Mouse (Mus musculus) right cerebral cortex, adult 2 months (tissue): ENCODE measurements around the gene Tssk6.
A peak's percentile ranks its signal among the peaks of the same experiment; 100 is the strongest.

ENCODE experiments used
- DNase-seq, 2 experiments: peaks; one replicate each; pipeline ENCODE4 v3.0.0; 2021 to 2022; ENCODE audit warnings: low spot score in 2 of 2

Tssk6 gene

GRCm38 (mm10) chr8:69884141-69884540, 17.8 kb upstream of the Tssk6 start:
- no peak for DNase-seq

DNA sequence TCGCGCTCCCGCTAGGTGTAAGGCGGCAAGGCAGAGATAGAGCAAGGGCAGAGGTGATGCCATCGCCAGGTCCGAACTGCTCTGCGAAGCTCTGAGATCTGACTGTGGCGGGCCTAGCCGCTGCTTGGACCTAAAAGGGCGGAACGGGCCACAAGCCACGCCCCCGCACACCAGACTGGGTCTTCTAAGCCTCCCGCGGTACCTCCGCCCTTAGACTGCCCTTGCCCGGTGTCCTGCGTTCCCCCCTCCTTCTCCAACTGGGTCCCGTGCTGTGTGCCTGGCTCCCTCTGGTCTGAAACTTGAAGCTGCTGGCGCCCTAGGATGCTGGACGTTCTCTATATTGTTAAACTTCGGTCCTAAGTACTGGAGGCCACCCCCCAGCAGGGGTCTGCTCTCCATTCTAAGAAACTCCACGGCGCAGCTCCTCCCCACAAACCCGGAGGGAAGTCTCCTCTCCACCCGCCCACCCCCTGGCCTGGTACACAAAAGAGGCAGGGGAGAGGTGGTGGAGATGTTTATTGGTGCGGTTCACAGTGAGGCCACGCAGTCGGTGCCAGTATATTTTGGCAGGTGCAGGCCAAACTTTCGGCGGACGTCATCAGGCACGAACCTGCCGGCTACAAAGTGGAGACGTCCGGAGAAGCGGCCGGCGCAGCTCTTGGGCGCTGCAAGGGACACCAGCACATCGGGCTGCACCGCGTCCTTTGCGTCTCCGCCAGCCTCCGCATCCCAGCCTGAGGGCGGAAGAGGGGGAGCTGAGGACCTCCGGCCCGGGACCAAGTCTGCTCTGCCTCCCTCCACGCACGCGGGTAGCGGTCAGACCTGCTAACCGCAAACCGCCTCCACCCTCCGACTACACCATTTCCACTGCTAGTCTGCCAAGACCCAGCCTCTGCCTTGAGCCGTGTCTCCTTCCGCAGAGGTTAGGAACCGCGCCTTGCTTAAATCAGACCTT, 14.4 kb upstream of the Tssk6 start, which contains the start of gene Cilp2:
Cilp2 (minus strand) TSS at position 399 of the 955 bp plus-strand sequence.
- no peak for DNase-seq

DNA sequence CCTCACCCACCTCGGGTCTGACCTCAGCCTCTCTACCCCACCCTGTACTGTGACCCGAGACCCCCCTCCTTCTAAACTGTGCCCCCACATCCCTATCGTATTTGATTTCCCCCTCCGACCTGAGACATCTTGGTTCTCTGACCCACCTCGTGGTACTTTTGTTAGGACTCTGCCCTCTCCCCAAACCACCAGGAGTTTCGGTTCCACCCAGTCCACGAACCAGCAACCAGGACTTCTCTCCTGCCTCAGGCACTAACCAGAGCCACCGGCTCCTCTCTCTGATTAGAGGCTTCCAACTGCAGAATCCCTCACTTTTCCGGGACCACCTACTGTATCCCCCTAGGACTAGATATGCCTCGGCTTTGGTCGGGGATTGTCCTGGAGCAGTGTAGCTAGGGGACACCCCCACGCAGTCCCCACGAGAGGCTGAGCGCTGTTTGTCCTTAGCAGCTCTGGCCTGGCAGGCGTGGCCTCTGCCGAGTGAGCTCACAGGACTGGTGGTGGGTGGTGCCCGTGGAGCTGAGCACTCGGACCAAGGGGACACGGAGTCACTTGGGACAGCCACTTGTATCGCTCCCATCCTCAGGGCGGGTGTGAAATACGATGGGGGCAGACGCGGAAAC, 13.6 kb upstream of the Tssk6 start:
- no peak for DNase-seq

GRCm38 (mm10) chr8:69888902-69889301, 13.1 kb upstream of the Tssk6 start:
- DNase-seq, result no peak

- peak; percentile 74 to 79 for DNase-seq
Observed at GRCm38 (mm10) chr8:69890813-69891241, 11.2 kb upstream of the Tssk6 start.

DNA sequence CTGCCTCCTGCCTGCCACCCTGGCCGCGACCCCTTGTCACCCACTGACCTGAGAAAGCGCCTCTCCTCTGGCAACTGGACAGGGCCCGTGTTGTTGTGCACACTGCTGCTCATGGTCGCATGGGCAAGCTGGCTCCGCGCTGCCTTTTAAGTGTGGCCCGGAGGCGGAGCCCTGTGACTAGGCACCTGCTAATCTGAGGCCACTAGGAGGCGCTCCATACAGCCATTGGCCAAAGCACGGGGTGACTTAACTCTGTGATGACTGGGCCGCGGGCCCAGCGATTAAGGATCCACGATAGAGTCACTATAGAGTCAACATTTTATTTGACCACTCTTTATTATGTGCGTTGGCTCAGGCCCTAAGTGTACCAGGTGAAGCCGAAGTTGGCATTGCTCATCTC, 8.1 kb upstream of the Tssk6 start:
- peak in 1 of 2 experiments; percentile 54 for DNase-seq

DNA sequence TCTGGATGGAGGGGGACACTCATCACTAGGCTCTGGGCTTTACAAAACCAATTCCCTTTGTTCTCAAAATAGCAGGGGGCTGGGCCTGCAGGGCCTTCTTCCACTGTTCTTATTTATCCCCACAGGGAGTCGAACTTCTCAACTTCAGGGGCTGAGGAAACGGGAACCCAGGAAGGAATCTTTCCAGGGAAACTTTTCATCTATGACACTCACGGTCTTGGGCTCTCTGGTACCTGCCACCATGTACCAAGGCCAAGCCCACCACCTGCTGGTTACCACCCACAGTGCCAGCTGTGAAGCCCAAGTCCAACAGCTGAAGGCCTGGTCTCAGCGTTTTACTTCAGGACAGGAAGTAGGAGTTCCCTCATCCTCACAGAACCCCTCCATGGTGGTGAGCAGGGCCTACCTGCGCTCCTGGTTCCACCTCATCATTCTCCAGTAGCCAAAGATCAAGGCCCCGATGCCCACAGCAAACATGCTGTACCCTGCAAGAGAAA, 7.1 kb upstream of the Tssk6 start:
- DNase-seq, result no peak

- no peak for DNase-seq
Observed at GRCm38 (mm10) chr8:69895772-69896451, 6.1 kb upstream of the Tssk6 start.

DNA sequence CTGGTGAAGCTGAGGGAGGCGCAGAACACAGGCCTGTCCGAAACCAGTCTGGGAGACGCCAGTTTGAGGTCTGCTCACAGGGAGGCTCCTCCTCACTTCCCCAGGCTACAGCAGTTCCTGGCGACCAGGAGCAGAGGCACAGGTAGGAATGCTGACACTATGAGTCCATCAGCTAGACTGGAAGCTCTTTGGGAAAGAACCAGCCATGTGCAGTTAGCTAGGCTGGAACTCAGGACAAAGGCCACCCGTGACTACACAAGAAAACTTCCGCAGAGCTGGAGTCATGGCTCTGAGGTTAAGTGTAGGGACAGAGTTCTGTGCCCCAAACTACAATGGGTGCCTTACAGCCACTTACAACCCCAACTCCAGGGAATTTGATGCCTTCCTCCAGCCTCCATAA, 4.1 kb upstream of the Tssk6 start:
- no peak for DNase-seq

GRCm38 (mm10) chr8:69899876-69900275, 2.1 kb upstream of the Tssk6 start:
- DNase-seq, result no peak

GRCm38 (mm10) chr8:69900895-69901451, 1.0 kb upstream of the Tssk6 start:
- no peak for DNase-seq

DNA sequence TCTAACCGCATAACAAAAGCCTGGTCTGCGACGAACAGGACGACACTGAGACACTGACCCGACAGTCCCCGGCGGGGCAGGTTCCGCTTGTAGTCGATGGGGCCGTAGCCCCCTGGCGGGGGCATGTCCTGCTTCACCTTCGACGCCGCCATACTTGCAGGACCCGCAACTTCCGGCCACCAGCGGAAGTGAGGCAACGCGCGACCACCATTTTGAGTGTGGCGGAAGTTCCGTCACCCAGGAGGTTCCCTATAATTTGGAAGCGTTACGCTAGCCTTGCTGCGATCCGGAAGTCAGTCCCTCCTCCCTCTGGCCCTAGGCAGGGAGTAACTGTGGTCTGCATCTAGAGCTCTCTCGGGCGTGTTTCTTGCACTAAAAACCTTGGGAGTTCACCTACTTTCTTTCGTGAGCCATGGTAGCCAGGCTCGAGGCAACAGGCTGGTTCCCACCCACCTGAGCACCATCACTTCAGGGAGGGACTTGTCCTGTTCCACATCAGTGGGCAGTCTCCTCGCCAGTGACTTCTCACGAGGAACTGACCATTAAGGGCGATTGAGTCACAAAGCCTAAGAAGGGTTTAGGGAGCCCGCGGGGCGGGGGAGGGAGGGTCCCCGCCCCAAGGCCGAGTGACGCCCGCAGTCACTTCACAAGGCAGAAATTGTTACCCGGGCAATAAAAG, 361 bp upstream of the Tssk6 start:
- peak; percentile 98 for DNase-seq

DNA sequence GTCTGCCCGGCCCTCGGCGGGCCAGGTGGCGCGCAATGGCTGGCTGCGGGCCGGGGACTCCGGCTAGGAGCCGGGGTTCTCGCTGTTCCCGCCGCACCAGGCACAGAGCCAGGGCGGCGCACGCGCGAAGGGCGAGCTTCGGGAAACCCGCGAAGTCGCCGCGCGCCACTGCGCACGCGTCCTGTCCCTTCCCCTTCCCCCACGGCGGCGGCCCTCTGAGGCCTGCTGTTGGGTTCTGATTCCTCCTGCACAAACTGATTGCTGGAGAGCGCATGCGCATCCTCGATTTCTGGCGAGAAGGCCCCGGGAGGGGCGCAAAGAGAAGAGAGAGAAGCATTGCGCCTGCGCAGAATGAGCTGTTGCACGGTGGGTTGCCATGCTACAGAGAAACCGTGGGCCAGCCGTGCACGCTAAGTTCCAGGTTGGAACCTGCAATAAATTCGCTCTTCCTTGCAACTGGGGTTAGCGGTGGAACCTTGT, 1.1 kb downstream of the Tssk6 start:
- peak; percentile 99 for DNase-seq

- no peak for DNase-seq
Observed at GRCm38 (mm10) chr8:69904096-69904495, 2.1 kb downstream of the Tssk6 start.

GRCm38 (mm10) chr8:69906260-69906659, 4.3 kb downstream of the Tssk6 start:
- DNase-seq, result no peak

DNA sequence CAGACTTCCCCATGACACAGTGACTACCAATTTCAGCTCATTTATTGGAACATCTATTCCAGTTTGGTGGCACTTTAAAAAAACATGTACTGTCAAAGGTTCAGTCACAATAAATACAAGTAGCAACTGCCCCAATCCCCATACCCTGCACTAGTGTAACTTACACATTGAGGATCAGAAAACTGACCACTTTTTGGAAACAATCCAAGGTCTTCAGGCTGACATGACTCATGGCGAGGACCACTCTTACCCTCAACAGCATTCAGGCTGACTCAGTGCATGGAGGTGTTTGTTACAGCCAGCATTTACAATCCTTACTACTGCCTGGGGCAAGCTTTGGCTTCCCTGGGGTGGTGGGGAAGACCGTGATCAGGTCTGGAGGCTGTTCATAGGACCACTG, 5.1 kb downstream of the Tssk6 start:
- no peak for DNase-seq

- no peak for DNase-seq
Observed at GRCm38 (mm10) chr8:69911917-69912316, 9.9 kb downstream of the Tssk6 start.

DNA sequence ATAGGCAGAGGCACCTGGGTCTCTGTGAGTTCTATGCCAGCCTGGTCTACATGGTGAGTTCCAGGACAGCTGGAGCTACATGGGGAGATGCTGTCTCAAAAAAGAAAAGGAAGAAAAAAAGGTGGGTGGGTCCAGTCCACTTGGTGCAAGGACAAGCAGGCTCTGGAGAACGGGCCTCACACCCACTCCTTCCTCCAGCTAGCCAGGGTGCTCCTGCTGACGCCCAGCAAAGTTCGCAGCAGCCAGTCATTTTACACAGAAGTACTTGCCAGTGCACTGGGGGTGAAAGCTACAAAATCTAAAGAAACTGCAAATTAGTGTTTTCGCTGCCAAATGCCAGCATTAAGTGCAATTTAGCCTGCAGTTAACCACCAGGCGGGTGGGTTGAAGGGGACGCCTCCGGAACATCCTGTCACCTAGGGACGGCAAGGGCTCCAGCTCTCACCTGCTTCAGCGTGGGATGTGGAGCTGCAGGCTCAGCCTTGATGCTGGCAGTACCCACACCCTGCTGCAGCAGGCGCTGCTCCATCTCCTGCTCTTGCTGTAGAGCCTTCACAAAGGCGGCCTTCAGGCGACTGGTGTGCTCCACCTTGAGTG, 10.6 kb downstream of the Tssk6 start:
- peak; percentile 56 to 61 for DNase-seq

GRCm38 (mm10) chr8:69914526-69914925, 12.5 kb downstream of the Tssk6 start:
- no peak for DNase-seq

DNA sequence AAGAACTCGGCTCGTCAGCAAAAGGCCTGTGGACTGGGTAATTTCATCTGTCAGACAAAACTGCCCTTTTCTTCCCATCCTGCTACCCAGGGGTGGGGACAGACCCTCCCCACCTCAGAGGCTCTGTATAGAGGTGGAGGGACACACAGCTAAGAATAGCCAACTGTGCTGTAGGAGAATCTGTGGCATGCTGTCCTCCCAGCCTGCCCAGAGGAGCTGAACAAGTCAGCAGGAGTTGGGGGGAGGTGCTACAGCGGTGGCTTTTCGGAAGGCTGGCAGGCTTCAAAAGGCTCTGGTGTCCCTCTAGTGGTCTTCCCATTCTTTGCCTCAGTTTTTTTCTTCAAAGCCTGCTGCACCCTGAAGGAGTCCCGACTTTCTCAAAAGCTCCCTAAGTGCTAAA, 13.8 kb downstream of the Tssk6 start:
- DNase-seq, result peak in 1 of 2 experiments; percentile 48

DNA sequence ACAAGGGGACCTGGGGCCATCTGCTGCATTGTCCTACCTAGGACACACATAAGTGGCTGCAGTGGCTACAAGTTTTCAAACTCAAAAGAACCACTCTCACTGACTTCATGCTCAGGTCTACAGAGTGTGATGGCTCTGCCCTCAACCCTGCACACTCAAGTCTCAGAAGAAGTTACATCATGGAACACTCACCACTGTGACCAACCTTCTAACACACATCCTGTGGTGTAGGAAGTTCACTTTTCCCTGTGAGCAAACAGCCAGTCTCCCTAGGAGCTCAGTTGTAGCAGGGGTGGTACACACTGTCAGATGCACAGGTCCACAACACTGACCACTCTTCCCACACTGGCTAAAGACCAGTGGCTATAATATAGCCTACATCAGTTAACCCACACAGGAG, 16.5 kb downstream of the Tssk6 start:
- DNase-seq, result no peak
